Mouse (Mus musculus) embryonic facial prominence, embryonic 15.5 days (tissue): ENCODE results near the gene Ctf2. TPM values are rescaled to one million over a fixed set of nuclear protein-coding genes. Genes with fewer than 3 reads are reported as not detected.
A peak's percentile ranks its signal among the peaks of the same experiment; 100 is the strongest.

Experiments
- ATAC-seq: fragments of 200-750 bp; cut with Nextera tagmentation; 2 replicates; pipeline ENCODE4 v1.8.0; 2017; ENCODE audit warnings: low read depth, moderate TSS enrichment; ENCODE audit not compliant: insufficient number of reproducible peaks, low FRiP score, low TSS enrichment
- H3K27ac ChIP-seq: fragments of 300-500 bp; sonication (generic); replicated peaks from 2 replicates; pipeline ENCODE4 v1.5.1; 2015; ENCODE audit warnings: mild to moderate bottlenecking, inconsistent platforms
- H3K27me3 ChIP-seq: fragments of 300-500 bp; sonication (generic); 2 replicates; pipeline ENCODE4 v1.6.1; 2015; ENCODE audit warnings: inconsistent platforms
- H3K36me3 ChIP-seq: fragments of 300-500 bp; sonication (generic); 2 replicates; pipeline ENCODE4 v1.6.1; 2015; ENCODE audit warnings: mild to moderate bottlenecking, inconsistent platforms
- H3K4me1 ChIP-seq: fragments of 300-500 bp; sonication (generic); 2 replicates; pipeline ENCODE4 v1.6.1; 2015; ENCODE audit warnings: inconsistent platforms
- H3K4me2 ChIP-seq: fragments of 300-500 bp; sonication (generic); replicated peaks from 2 replicates; pipeline ENCODE4 v1.6.1; 2015; ENCODE audit warnings: mild to moderate bottlenecking, inconsistent platforms
- H3K4me3 ChIP-seq: fragments of 300-500 bp; sonication (generic); replicated peaks from 2 replicates; pipeline ENCODE4 v1.5.1; 2015; ENCODE audit warnings: mild to moderate bottlenecking, inconsistent platforms
- H3K9ac ChIP-seq: fragments of 300-500 bp; sonication (generic); 2 replicates; pipeline ENCODE4 v1.6.1; 2015; ENCODE audit warnings: inconsistent platforms
- H3K9me3 ChIP-seq: fragments of 300-500 bp; sonication (generic); replicated peaks from 2 replicates; pipeline ENCODE4 v1.6.1; 2016; ENCODE audit warnings: inconsistent platforms
- WGBS: fragments of 180-500 bp; shearing (Covaris S2); methylation state at CpG from one replicate; pipeline ENCODE4 v1.1.7; 2015; 5-methylcytosine and 5-hydroxymethylcytosine counted together
- polyA plus RNA-seq: library from polyadenylated mRNA; unstranded; fragments of >200 nt; fragmentation: Nextera tagmentation; extraction: Ambion mirVana; gene quantifications from 2 replicates; pipeline ENCODE4 v1.2.1, GENCODE M21; 2015

Gene Ctf2
- polyA plus RNA-seq, 1 experiment from 2014 or later: 1.3 TPM

- ATAC-seq: no peak; the same call in 1 of the 2 replicates
- peaks cover 40% of the 10 kb centered on the region for H3K4me1 ChIP-seq
Observed at GRCm38 (mm10) chr7:127770039-127770905, 38.3 kb upstream of the Ctf2 start.

DNA sequence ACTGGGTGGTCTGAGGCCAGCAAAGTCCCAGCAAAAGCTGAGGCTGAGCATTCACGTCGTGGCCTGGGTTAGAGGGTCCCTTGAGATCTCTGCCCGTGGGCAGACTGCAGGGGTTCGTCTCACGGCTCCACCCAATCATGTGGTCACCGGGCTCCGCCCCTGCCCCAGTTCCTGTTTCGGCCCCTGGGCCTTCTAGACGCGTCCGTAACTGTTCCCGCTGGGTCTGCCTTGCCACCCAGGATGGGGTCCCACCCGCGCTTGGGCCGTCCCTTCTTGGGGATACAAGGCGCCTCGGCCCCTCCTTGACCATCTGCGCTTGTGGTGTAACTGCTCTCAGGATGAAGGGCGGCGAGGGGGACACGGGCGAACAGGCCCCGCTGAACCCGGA, 37.7 kb upstream of the Ctf2 start, which contains the start of gene Orai3:
Orai3 (plus strand) TSS at position 165 of the 388 bp plus-strand sequence.
- Histone ChIP-seq H3K4me1 (peaks cover 40% of the 10 kb centered on the region), H3K9me3 (no peaks in the 10 kb centered on the region), H3K27me3 (no peaks in the 10 kb centered on the region), H3K4me3 (peak within 1 kb of the TSS; percentile 79), H3K27ac (peak within 1 kb of the TSS; percentile 95), H3K36me3 (peaks cover 32% of the 10 kb centered on the region), H3K4me2 (peak within 1 kb of the TSS; percentile 89), H3K9ac (peak within 1 kb of the TSS; percentile 93)
- peak; percentile 83 for ATAC-seq
- 0% methylated on average over 24 of the region's 24 CpGs for WGBS

More at GRCm38 (mm10) chr7:127770039-127770905, 38.3 kb upstream of the Ctf2 start:
- H3K9me3 ChIP-seq: no peaks in the 10 kb centered on the region
- peak overlapping the region; percentile 95 for H3K27ac ChIP-seq
- 1% methylated on average over 27 of the region's 27 CpGs for WGBS
- H3K4me3 ChIP-seq: peak overlapping the region; percentile 79
- H3K4me2 ChIP-seq: peak overlapping the region; percentile 89
- peaks cover 26% of the 10 kb centered on the region for H3K36me3 ChIP-seq
- H3K27me3 ChIP-seq: no peaks in the 10 kb centered on the region
- H3K9ac ChIP-seq: peak overlapping the region; percentile 93

DNA sequence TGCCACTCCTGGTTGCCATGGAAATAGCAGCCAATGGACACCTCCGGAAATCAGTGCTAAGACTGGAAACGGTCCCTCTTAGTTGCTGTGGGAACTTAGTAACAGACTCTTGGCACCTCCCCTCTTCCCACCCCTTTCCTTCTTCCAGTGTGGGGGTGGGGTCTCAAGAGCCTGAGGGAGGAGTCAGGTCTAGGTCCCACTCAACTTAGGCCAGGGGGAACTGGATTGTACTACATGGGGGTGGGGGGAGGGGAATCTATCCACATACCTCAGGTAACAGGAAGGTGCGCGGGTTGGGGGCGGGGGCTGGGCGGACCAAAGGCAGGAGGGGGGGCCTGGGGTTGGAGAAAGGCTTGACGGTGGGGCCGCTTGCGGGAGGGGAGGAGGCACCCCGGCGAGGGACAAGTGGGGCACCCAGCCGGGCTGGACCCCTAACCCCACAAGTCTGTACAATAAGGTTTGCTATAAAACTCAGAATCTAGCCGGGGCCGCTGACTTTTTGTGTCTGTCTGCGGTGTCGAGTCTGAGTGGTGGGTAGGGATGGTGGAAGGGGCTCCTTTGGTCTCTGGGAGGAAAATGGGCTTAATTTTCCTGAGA, 37.1 kb upstream of the Ctf2 start:
- peaks cover 38% of the 10 kb centered on the region for H3K36me3 ChIP-seq
- peak overlapping the region; percentile 89 for H3K4me2 ChIP-seq
- peak overlapping the region; percentile 95 for H3K27ac ChIP-seq
- peak overlapping the region; percentile 93 for H3K9ac ChIP-seq
- peak overlapping the region; percentile 79 for H3K4me3 ChIP-seq
- H3K27me3 ChIP-seq: no peaks in the 10 kb centered on the region
- ATAC-seq: peak; percentile 93
- no peaks in the 10 kb centered on the region for H3K9me3 ChIP-seq
- peaks cover 38% of the 10 kb centered on the region for H3K4me1 ChIP-seq
- under 1% methylated on average over 16 of the region's 16 CpGs for WGBS

- Histone ChIP-seq H3K4me2 (peak overlapping the region; percentile 89; the same call in 1 of the 2 replicates), H3K4me3 (peak overlapping the region; percentile 79), H3K27ac (peak overlapping the region; percentile 74), H3K27me3 (no peaks in the 10 kb centered on the region), H3K9me3 (no peaks in the 10 kb centered on the region), H3K36me3 (peaks cover 43% of the 10 kb centered on the region), H3K4me1 (peaks cover 34% of the 10 kb centered on the region), H3K9ac (no peak overlapping the region)
- no peak for ATAC-seq
- WGBS: 42% methylated on average over 13 of the region's 13 CpGs
Observed at GRCm38 (mm10) chr7:127768346-127768996, 36.5 kb upstream of the Ctf2 start.

- Histone ChIP-seq H3K27me3 (no peaks in the 10 kb centered on the region), H3K4me2 (no peak overlapping the region), H3K9ac (no peak overlapping the region), H3K9me3 (no peaks in the 10 kb centered on the region), H3K4me1 (peaks cover 34% of the 10 kb centered on the region), H3K27ac (no peak overlapping the region), H3K36me3 (peaks cover 47% of the 10 kb centered on the region), H3K4me3 (no peak overlapping the region)
- no peak for ATAC-seq
- 94% methylated on average over 19 of the region's 19 CpGs for WGBS
Observed at GRCm38 (mm10) chr7:127767671-127768345, 35.8 kb upstream of the Ctf2 start.

DNA sequence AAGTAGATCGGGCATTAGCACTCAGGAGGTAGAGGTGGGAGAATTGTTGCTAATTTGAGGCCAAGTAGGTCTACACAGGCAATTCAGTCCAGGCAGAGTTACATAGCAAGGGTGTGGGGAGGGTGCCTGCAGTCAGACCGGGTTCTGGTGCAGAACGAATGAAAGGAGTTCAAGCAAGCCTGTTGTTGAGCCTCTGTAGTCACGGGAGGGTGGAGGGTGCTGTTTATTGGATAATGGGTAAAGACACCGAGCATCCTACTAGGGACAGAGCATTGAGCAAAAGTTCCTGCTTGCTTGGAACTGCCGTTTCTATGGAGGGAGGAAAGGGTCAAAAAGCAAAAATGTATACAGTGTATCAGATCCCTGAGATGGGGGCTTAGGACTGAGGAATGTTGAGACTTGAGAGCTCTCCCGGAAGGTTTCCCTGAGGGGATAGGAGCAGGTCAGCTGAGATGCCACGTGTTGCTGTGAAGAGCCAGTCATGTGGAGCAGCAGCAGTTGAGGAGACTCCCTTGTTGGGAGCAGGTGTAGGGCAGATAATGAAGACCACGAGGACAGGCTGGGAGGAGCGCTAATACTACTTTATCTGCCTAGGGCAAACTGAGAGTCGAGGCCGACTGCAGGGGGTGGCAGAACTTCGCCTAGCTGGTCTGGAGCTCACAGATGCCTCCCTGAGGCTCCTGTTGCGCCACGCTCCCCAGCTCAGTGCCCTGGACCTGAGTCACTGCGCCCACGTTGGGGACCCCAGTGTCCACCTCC, 35.1 kb upstream of the Ctf2 start:
- Histone ChIP-seq H3K36me3 (peaks cover 52% of the 10 kb centered on the region), H3K4me1 (peaks cover 34% of the 10 kb centered on the region), H3K4me2 (no peak overlapping the region), H3K27me3 (no peaks in the 10 kb centered on the region), H3K4me3 (no peak overlapping the region), H3K9ac (no peak overlapping the region), H3K27ac (no peak overlapping the region), H3K9me3 (no peaks in the 10 kb centered on the region)
- 66% methylated on average over 17 of the region's 17 CpGs for WGBS
- ATAC-seq: no peak

- no peaks in the 10 kb centered on the region for H3K27me3 ChIP-seq
- H3K36me3 ChIP-seq: peaks cover 56% of the 10 kb centered on the region
- ATAC-seq: no peak
- WGBS: 75% methylated on average over 2 of the region's 2 CpGs
- H3K9ac ChIP-seq: no peak overlapping the region
- H3K4me3 ChIP-seq: no peak overlapping the region
- peaks cover 27% of the 10 kb centered on the region for H3K4me1 ChIP-seq
- H3K9me3 ChIP-seq: no peaks in the 10 kb centered on the region
- no peak overlapping the region for H3K27ac ChIP-seq
- H3K4me2 ChIP-seq: no peak overlapping the region
Observed at GRCm38 (mm10) chr7:127765756-127766155, 33.8 kb upstream of the Ctf2 start.

- ATAC-seq: no peak
- H3K36me3 ChIP-seq: peaks cover 58% of the 10 kb centered on the region
Observed at GRCm38 (mm10) chr7:127763642-127764041, 31.7 kb upstream of the Ctf2 start.

GRCm38 (mm10) chr7:127761026-127761425, 29.1 kb upstream of the Ctf2 start:
- 0 out of 2 replicates have a peak overlapping the region, but pooled peaks have one; percentile 17 for H3K27ac ChIP-seq
- ATAC-seq: 0 out of 2 replicates have a peak, but pooled peaks have one; percentile 32
- no peak overlapping the region for H3K4me2 ChIP-seq
- H3K4me1 ChIP-seq: peaks cover 25% of the 10 kb centered on the region
- peaks cover 63% of the 10 kb centered on the region for H3K36me3 ChIP-seq
- WGBS: 42% methylated on average over 7 of the region's 7 CpGs
- no peaks in the 10 kb centered on the region for H3K27me3 ChIP-seq
- no peak overlapping the region for H3K4me3 ChIP-seq
- no peak overlapping the region for H3K9ac ChIP-seq
- H3K9me3 ChIP-seq: no peaks in the 10 kb centered on the region

More at GRCm38 (mm10) chr7:127763642-127764041, 31.7 kb upstream of the Ctf2 start:
- Histone ChIP-seq H3K4me2 (no peak overlapping the region), H3K27me3 (no peaks in the 10 kb centered on the region), H3K9me3 (no peaks in the 10 kb centered on the region), H3K4me3 (no peak overlapping the region), H3K4me1 (peaks cover 23% of the 10 kb centered on the region), H3K27ac (no peak overlapping the region), H3K9ac (no peak overlapping the region)
- WGBS: 89% methylated on average over 4 of the region's 4 CpGs

- Histone ChIP-seq H3K36me3 (peaks cover 61% of the 10 kb centered on the region), H3K27ac (peak overlapping the region; percentile 17; the same call in 1 of the 2 replicates), H3K4me1 (peaks cover 29% of the 10 kb centered on the region), H3K27me3 (no peaks in the 10 kb centered on the region), H3K4me2 (no peak overlapping the region), H3K9ac (peak overlapping the region; percentile 12; the same call in 1 of the 2 replicates), H3K9me3 (no peaks in the 10 kb centered on the region), H3K4me3 (no peak overlapping the region)
- ATAC-seq: no peak
- 80% methylated on average over 3 of the region's 3 CpGs for WGBS
Observed at GRCm38 (mm10) chr7:127760478-127760877, 28.5 kb upstream of the Ctf2 start.
